Mouse (Mus musculus) hindbrain, embryonic 14.5 days (tissue): Measurements from ENCODE around the gene Stip1. TPM values are rescaled to one million over a fixed set of nuclear protein-coding genes. Genes with fewer than 3 reads are reported as not detected.

ENCODE experiments used
- ATAC-seq: fragments of 200-750 bp; cut with Nextera tagmentation; 2 replicates; pipeline ENCODE4 v1.8.0; 2017; ENCODE audit warnings: moderate number of reproducible peaks, mild to moderate bottlenecking, moderate TSS enrichment, moderate library complexity; ENCODE audit not compliant: low FRiP score
- DNase-seq: peaks from one replicate; pipeline ENCODE4 v3.0.0-alpha.2; 2015; ENCODE audit warnings: low spot score
- H3K27ac ChIP-seq: fragments of 300-500 bp; sonication (generic); 2 replicates; pipeline ENCODE4 v1.5.1; 2014; ENCODE audit warnings: mild to moderate bottlenecking, moderate library complexity
- H3K27me3 ChIP-seq: fragments of 300-500 bp; sonication (generic); 2 replicates; pipeline ENCODE4 v1.6.1; 2014; ENCODE audit warnings: mild to moderate bottlenecking, low read length, mixed read lengths; ENCODE audit not compliant: control insufficient read depth, insufficient read depth
- H3K36me3 ChIP-seq: fragments of 300-500 bp; sonication (generic); replicated peaks from 2 replicates; pipeline ENCODE4 v1.6.1; 2014; ENCODE audit not compliant: control insufficient read depth, insufficient read depth
- H3K4me1 ChIP-seq: fragments of 300-500 bp; sonication (generic); replicated peaks from 2 replicates; pipeline ENCODE4 v1.6.1; 2014; ENCODE audit warnings: antibody characterized with exemption, low read length, mixed read lengths; ENCODE audit not compliant: control insufficient read depth, insufficient read depth
- H3K4me2 ChIP-seq: fragments of 300-500 bp; sonication (generic); replicated peaks from 2 replicates; pipeline ENCODE4 v1.6.1; 2014; ENCODE audit warnings: mild to moderate bottlenecking, moderate library complexity
- H3K4me3 ChIP-seq: fragments of 300-500 bp; sonication (generic); replicated peaks from 2 replicates; pipeline ENCODE4 v1.5.1; 2014; ENCODE audit warnings: mild to moderate bottlenecking, low read length
- H3K9ac ChIP-seq: fragments of 300-500 bp; sonication (generic); 2 replicates; pipeline ENCODE4 v1.6.1; 2014
- H3K9me3 ChIP-seq: fragments of 300-500 bp; sonication (generic); 2 replicates; pipeline ENCODE4 v1.6.1; 2016; ENCODE audit warnings: low read length; ENCODE audit not compliant: control insufficient read depth
- WGBS: fragments of 180-500 bp; shearing (Covaris S2); extraction: QIAGEN DNeasy Blood & Tissue Kit; methylation state at CpG from one replicate; pipeline ENCODE4 v1.1.7; 2014; 5-methylcytosine and 5-hydroxymethylcytosine counted together
- polyA plus RNA-seq: library from polyadenylated mRNA; unstranded; fragments of >200 nt; fragmentation: Nextera tagmentation; extraction: Ambion mirVana; gene quantifications from 2 replicates; pipeline ENCODE4 v1.2.1, GENCODE M21; 2014

The Stip1 gene
- polyA plus RNA-seq, 1 experiment from 2014 or later = 204 TPM

- Histone ChIP-seq H3K4me2 (no peak overlapping the region), H3K9me3 (no peaks in the 10 kb centered on the region), H3K9ac (0 out of 2 replicates have a peak overlapping the region, but pooled peaks have one; percentile 21), H3K27me3 (no peaks in the 10 kb centered on the region; the same call in 1 of the 2 replicates), H3K4me1 (peaks cover 47% of the 10 kb centered on the region), H3K27ac (no peak overlapping the region), H3K36me3 (no peaks in the 10 kb centered on the region), H3K4me3 (no peak overlapping the region)
- ATAC-seq (no peak), DNase-seq (peak; percentile 53)
- WGBS = 29% methylated on average over 15 of the region's 15 CpGs
Measured at GRCm38 (mm10) chr19:7066034-7066827, 26.5 kb upstream of the Stip1 start.

GRCm38 (mm10) chr19:7064571-7064970, 24.8 kb upstream of the Stip1 start:
- H3K36me3 ChIP-seq = no peaks in the 10 kb centered on the region
- peaks cover 7% of the 10 kb centered on the region for H3K27me3 ChIP-seq
- WGBS = 0% methylated on average over 3 of the region's 3 CpGs

GRCm38 (mm10) chr19:7062916-7063315, 23.1 kb upstream of the Stip1 start:
- Histone ChIP-seq H3K27me3 (peaks cover 12% of the 10 kb centered on the region), H3K9ac (no peak overlapping the region), H3K27ac (no peak overlapping the region), H3K4me2 (no peak overlapping the region), H3K36me3 (no peaks in the 10 kb centered on the region), H3K9me3 (no peaks in the 10 kb centered on the region), H3K4me3 (no peak overlapping the region), H3K4me1 (peaks cover 20% of the 10 kb centered on the region)
- no peak for ATAC-seq
- DNase-seq = no peak
- 91% methylated on average over 8 of the region's 8 CpGs for WGBS

More at GRCm38 (mm10) chr19:7064571-7064970, 24.8 kb upstream of the Stip1 start:
- Histone ChIP-seq H3K4me3 (no peak overlapping the region), H3K4me2 (no peak overlapping the region), H3K9ac (no peak overlapping the region), H3K27ac (no peak overlapping the region), H3K9me3 (no peaks in the 10 kb centered on the region), H3K4me1 (peaks cover 36% of the 10 kb centered on the region)
- peak; percentile 62 for ATAC-seq
- DNase-seq = peak; percentile 91

- H3K27me3 ChIP-seq = peaks cover 16% of the 10 kb centered on the region
- no peak overlapping the region for H3K9ac ChIP-seq
- no peak overlapping the region for H3K4me3 ChIP-seq
- DNase-seq = no peak
- no peaks in the 10 kb centered on the region for H3K9me3 ChIP-seq
- no peak overlapping the region for H3K4me2 ChIP-seq
- ATAC-seq = no peak
- peaks cover 17% of the 10 kb centered on the region for H3K4me1 ChIP-seq
- no peak overlapping the region for H3K27ac ChIP-seq
- WGBS = 86% methylated on average over 5 of the region's 5 CpGs
- H3K36me3 ChIP-seq = no peaks in the 10 kb centered on the region
Measured at GRCm38 (mm10) chr19:7062110-7062509, 22.3 kb upstream of the Stip1 start.

DNA sequence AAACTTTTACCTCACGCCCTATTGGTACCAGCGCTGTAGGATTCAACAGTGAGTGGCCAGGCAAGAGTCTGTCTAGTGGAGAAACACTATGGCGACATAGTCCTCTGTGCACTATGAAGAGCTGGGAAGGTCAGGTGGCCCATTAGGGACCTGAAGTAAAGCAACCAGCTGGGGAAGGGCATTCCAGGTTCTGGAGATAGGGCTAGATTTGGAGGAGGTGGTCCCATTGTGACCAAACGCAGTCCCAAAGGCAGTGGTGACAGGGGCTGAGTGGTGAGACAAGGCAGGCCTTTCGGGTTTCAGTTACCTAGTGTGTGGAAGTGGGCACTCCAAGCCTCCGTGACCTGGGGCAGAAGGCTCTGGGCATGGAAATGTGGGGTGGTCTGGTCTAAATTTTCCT, 18.8 kb upstream of the Stip1 start:
- ATAC-seq = no peak
- Histone ChIP-seq H3K4me1 (peaks cover 10% of the 10 kb centered on the region), H3K27me3 (peaks cover 29% of the 10 kb centered on the region), H3K27ac (no peak overlapping the region), H3K9me3 (no peaks in the 10 kb centered on the region), H3K4me3 (no peak overlapping the region), H3K4me2 (peak overlapping the region; percentile 100; the same call in 1 of the 2 replicates), H3K36me3 (no peaks in the 10 kb centered on the region), H3K9ac (no peak overlapping the region)
- WGBS = 53% methylated on average over 6 of the region's 6 CpGs
- no peak for DNase-seq

DNA sequence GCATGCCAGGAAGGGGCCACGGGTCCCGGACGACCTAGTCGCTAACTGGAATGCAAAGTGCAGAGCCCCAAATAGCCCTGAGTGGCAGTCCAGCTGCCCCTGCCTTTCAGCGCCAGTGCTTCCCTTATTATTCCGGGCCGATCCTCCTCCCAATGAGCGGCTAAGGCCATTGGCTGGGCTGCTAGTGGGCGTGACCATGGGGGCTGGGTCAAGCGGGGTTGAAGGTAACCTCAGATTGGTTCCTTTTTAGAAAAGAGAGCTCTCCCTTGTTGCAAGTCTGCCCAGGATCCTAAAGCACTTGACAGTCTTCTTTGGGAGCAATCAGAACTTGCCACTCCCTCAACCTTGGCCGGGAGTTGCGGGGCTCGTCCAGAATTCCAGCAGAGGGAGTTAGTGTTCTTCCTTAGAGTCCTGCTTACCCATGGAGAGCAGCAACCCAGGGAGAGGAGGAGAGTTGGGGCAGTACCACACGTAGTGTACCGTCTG, 18.0 kb upstream of the Stip1 start:
- Histone ChIP-seq H3K4me1 (peaks cover 10% of the 10 kb centered on the region), H3K4me2 (peak overlapping the region; percentile 100), H3K27me3 (peaks cover 29% of the 10 kb centered on the region), H3K9ac (0 out of 2 replicates have a peak overlapping the region, but pooled peaks have one; percentile 25), H3K27ac (no peak overlapping the region), H3K9me3 (no peaks in the 10 kb centered on the region), H3K36me3 (no peaks in the 10 kb centered on the region), H3K4me3 (peak overlapping the region; percentile 75)
- ATAC-seq (peak; percentile 41; the same call in 1 of the 2 replicates), DNase-seq (peak; percentile 47)
- under 1% methylated on average over 15 of the region's 15 CpGs for WGBS

DNA sequence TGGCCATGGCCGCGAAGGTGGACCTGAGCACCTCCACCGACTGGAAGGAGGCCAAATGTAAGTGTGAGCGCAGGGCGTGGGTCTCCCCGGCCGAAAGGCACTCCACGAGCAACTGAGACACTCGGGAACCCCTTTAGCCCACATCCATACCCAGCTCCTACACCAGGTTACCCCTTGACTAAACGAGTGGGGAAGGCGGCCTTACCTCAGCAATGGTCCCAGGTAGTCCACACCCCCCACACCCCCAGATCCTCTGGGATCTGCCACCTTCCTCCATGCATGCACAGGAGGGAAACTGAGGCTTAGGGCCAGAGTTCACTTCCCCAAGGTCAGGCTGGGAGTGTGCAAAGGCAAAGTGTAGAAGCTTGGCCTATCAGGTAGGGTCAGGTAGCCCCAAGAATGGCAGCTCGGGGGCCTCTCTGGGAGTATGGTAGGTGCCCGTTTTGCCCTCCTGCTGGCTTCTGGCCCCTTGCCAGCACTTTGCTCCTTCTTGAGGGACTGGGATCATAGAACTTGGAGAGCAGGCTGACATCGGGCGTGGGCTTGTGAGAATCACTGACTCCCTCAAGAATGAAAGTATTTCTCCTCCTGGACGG, 17.5 kb upstream of the Stip1 start:
- WGBS = 6% methylated on average over 16 of the region's 16 CpGs
- DNase-seq (no peak), ATAC-seq (peak; percentile 41)
- no peaks in the 10 kb centered on the region for H3K36me3 ChIP-seq
- H3K9me3 ChIP-seq = no peaks in the 10 kb centered on the region
- H3K4me3 ChIP-seq = peak overlapping the region; percentile 75
- H3K9ac ChIP-seq = peak overlapping the region; percentile 62
- no peak overlapping the region for H3K27ac ChIP-seq
- peaks cover 10% of the 10 kb centered on the region for H3K4me1 ChIP-seq
- H3K4me2 ChIP-seq = peak overlapping the region; percentile 100
- H3K27me3 ChIP-seq = peaks cover 29% of the 10 kb centered on the region

GRCm38 (mm10) chr19:7056248-7057087, 16.7 kb upstream of the Stip1 start, which contains the start of gene Macrod1:
Macrod1 (plus strand) TSS chr19:7056810.
- H3K27ac ChIP-seq = no peak within 1 kb of the TSS
- peak within 1 kb of the TSS; percentile 62 for H3K9ac ChIP-seq
- H3K4me3 ChIP-seq = peak within 1 kb of the TSS; percentile 75
- H3K27me3 ChIP-seq = peaks cover 29% of the 10 kb centered on the region
- no peaks in the 10 kb centered on the region for H3K9me3 ChIP-seq
- H3K4me2 ChIP-seq = peak within 1 kb of the TSS; percentile 100
- no peaks in the 10 kb centered on the region for H3K36me3 ChIP-seq
- peak; percentile 86 for ATAC-seq
- peaks cover 10% of the 10 kb centered on the region for H3K4me1 ChIP-seq
- 2% methylated on average over 72 of the region's 72 CpGs for WGBS
- peak; percentile 69 for DNase-seq
